Mouse (Mus musculus) T-helper 2 cell (primary cell): ENCODE results near the gene Asic5.

Experiments used
- in situ Hi-C: fragments of 300-600 bp; cut with MboI, MseI; formaldehyde crosslinking; loops from one replicate; pipeline ENCODE4 v1.15.1; 2025; ENCODE audit warnings: high pct_unique_total_duplicates

Gene Asic5

GRCm38 (mm10) chr3:82007002-82007401, 24.9 kb downstream of the Asic5 start:
- in situ Hi-C loops: no loop called here

DNA sequence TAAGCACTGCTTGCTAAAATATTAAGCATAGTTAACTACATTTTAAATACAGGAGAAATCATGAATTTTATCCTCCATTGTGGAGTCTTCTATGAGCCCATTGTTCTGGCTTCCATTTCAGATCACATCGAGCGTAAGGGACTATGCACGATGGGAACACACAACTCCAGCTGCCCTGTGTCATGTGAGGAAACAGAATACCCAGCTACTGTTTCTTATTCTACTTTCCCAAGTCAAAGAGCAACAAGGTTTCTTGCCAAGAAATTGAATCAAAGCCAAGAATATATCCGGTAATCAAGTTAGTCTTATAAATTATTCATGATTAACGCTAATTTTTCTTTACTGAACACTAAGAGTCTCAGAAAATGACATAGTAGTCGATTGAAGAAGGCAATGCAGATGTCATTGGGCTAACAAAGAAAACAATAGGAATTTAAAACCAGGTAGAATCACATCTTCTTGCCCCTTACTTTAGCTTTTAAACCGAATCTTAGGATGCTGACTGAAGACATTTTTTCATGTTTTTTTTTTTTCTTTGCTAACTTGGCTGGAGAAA, 32.1 kb downstream of the Asic5 start:
- in situ Hi-C loops: no loop called here

- in situ Hi-C loops: no loop called here
Measured at GRCm38 (mm10) chr3:82022421-82022920, 40.4 kb downstream of the Asic5 start.

DNA sequence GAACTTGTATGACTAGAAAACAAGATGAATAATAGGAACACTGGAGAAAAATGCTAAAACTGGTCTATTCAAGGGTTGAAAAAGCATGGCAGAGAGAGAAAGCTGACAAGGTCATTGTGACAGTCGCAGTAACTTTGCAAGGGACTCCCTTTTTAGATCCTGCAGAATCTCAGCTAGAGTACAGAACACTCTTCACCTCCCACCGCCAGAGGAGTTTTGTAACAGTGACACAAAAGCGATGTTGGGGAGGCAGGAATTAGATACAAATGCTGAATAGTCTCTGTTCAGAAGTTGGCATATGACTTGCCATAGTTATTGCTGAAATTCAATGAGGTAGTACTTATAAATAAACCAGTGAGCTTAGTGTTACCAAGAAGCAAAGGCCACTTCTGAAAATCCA, 41.0 kb downstream of the Asic5 start:
- in situ Hi-C loops: no loop called here

GRCm38 (mm10) chr3:82027286-82027685, 45.2 kb downstream of the Asic5 start:
- in situ Hi-C loops: loop anchor here (25.0 kb wide), 1 partner anchor 810 kb away; no protein-coding TSS in a partner anchor

- in situ Hi-C loops: loop anchor here (25.0 kb wide), 1 partner anchor 808 kb away; no protein-coding TSS in a partner anchor
Measured at GRCm38 (mm10) chr3:82029229-82029628, 47.1 kb downstream of the Asic5 start.

- in situ Hi-C loops: loop anchor here (25.0 kb wide), 1 partner anchor 807 kb away; no protein-coding TSS in a partner anchor
Measured at GRCm38 (mm10) chr3:82030008-82030748, 48.1 kb downstream of the Asic5 start.

- in situ Hi-C loops: loop anchor here (25.0 kb wide), 1 partner anchor 801 kb away; no protein-coding TSS in a partner anchor
Measured at GRCm38 (mm10) chr3:82036262-82037044, 54.4 kb downstream of the Asic5 start.

DNA sequence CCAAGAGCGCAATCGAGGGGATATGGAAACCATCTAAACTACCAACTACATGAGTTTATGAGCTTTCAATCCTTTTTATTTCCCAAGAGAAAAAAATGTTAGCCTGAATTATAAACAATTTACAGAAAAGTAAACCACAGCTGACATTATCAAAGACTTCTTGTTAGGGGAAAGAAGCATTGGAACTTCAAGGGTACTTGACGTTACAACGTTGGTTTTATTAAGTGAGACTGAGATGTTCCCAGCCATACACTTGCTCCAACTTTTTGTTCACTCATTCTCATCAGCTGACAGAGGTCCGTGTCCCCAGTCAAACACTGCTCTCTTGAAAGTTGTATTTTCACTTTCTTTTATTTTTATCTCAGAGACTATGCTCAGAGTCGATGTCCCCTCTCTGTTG, 61.6 kb downstream of the Asic5 start:
- in situ Hi-C loops: loop anchor here (25.0 kb wide), 1 partner anchor 794 kb away; no protein-coding TSS in a partner anchor

- in situ Hi-C loops: loop anchor here (5.0 to 25.0 kb wide), 2 partner anchors 287 to 792 kb away; no protein-coding TSS in a partner anchor
Measured at GRCm38 (mm10) chr3:82044902-82045301, 62.8 kb downstream of the Asic5 start.

DNA sequence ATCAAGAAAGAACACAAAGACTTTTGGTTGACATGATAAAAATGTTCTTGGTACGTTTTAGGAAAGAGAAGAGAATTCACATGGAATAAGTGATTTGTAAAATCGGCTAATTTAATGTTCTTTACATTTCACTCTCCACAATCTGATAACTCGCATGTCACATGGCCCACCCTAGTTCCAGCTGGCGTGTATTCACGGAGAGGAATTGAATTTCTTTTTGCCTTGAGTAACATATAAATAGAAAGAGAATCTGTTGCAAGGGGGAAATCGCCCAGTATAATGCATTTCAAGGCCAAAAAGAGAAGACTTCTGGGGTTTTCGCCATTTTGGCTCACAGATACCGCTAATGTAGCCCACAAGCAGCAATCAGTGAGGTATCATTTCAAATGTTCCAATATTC, 64.0 kb downstream of the Asic5 start:
- in situ Hi-C loops: loop anchor here (5.0 to 25.0 kb wide), 2 partner anchors 286 to 791 kb away; no protein-coding TSS in a partner anchor

GRCm38 (mm10) chr3:82047100-82047753, 65.1 kb downstream of the Asic5 start:
- in situ Hi-C loops: loop anchor here (5.0 to 25.0 kb wide), 2 partner anchors 285 to 790 kb away; no protein-coding TSS in a partner anchor

DNA sequence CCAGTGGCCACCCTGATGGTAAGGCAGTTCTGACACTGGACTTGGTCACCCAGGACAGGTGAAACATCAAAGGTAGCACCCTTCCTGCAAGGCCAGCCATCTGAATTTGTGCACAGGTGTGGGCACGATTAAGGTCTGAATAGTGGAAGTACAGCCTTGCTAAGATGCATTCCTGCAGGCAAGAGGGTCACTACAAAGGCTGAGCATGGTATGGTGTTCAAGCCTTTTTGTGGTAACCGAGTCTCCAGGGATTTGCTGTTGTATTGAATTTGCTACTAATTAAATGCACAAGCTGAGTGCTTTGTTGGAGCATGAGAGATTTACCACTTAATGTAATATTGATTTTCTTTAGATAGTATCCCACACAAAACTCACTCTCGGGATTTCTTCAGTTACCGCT, 66.0 kb downstream of the Asic5 start:
- in situ Hi-C loops: loop anchor here (5.0 to 25.0 kb wide), 2 partner anchors 284 to 789 kb away; no protein-coding TSS in a partner anchor

DNA sequence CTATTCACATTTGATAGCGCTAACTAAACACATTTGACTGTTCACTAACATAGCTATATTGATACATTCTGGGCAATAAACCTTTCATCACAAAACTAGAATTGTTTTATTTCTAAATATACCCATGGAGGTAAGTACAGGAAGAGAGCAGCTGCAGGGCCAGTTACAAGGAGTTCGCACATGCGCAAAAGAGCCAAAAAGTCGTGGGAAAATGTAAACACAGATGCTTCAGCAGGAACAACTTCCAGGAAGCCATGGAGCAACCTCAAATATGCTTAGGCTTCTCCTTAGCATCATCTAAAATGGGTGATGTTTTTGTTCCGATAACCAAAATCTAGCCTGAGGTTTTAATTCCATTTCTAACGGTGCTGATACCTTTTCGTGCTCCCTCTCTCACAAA, 66.6 kb downstream of the Asic5 start:
- in situ Hi-C loops: loop anchor here (5.0 to 25.0 kb wide), 2 partner anchors 284 to 789 kb away; no protein-coding TSS in a partner anchor

DNA sequence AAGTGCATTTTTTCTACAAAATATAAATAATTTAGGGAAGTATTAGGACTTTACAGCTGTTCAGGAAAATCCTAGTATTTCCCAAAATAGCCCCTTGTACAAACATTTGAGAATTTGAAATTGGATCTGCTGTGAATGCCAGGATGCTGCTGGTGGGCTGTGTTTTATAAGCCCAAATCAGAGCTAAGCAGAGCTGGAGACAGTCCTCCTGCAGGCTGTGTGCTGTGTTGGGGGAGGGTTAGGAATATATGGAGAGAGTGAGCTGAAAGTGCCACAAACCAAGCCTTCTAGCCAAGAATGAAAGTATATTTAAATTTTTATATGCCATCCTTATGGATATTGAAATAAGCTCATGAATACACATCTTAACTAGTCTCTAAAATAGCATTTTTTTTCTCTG, 69.4 kb downstream of the Asic5 start:
- in situ Hi-C loops: no loop called here

- in situ Hi-C loops: no loop called here
Measured at GRCm38 (mm10) chr3:82052029-82052428, 69.9 kb downstream of the Asic5 start.

- in situ Hi-C loops: no loop called here
Measured at GRCm38 (mm10) chr3:82054283-82054974, 72.3 kb downstream of the Asic5 start.

- in situ Hi-C loops: no loop called here
Measured at GRCm38 (mm10) chr3:82057201-82057600, 75.1 kb downstream of the Asic5 start.

DNA sequence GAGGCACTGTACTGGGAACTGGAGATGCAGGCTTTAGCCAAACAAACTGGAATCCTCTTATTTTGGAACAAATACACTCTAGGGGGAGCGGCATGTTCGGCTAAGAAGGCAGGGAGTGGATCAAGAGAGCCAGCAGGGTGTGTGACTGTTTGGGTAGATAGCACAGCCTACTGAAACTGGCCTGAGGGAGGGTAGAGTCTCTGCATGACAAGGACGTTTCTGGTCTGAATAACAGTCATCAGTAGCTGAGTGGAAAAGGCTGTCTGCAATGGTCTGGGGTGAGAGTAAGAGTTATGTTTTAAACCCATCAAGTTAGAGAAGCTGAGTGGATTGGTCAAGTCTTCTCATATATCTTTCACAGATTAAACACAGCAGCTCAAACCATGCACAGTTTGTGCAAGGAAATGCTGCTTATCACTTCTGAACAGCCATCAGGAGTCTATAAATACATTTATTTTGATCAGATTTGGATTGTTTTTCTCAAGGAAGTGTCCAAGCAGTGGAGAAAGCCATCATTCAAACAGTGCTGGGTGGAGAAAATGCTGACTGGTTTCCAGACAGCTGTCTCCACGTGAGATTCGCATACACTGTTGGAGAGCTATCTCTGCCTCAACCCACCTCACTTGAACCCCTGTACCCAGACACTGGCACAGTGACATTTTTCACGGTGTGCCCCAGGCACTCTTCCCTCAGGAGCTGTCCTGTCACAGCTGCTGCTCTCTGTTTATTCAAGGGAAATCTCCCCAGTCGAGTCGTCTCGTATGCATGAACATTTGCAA, 79.5 kb downstream of the Asic5 start:
- in situ Hi-C loops: no loop called here

- in situ Hi-C loops: no loop called here
Measured at GRCm38 (mm10) chr3:82067830-82068229, 85.7 kb downstream of the Asic5 start.
